Mouse (Mus musculus) lung, postnatal 14 days (tissue): ENCODE data around the gene Plpp7.
A peak's percentile ranks its signal among the peaks of the same experiment; 100 is the strongest.

Experiments used
- DNase-seq: peaks from one replicate; pipeline ENCODE4 v3.0.0; 2021

The Plpp7 gene

DNA sequence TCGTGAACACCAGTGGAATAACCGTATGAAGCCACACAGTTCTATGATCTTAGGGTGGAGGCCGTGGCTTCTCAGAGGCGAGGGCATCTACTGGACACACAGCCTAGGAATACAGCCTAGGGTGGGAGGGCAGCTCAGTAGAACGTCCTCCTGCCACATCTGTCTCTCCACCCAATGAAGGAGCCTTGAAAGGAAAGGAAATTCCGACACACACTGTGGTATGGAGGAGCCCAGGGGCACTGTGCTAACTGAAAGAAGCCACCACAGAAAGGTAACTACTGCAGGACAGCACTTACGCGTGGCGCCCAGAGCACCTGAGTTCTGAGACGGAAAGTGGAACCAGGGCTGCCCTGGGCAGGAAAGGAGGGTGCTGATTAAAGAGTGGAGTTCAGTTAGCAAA lies 24.6 kb upstream of the Plpp7 start:
- DNase-seq, result no peak

DNA sequence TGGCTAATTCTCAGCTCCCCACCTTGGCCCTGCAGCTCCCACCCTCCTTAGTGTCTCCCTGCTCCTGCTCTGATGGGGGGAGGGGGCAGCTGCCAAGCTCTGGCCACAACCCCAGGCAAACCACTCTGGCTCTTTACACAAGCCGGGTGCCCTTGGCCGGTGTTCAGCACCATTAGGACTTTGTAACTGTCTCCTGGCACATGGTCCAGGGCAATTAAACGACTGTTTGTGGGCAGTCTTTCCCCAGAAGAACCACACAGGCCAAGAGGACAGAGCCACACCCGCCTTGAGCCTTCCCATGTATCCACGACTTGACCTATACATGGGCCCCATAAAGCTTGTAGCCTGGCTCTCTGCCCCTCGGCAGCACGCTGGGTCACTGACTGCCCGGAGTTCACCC lies 20.9 kb upstream of the Plpp7 start:
- DNase-seq, result no peak

DNA sequence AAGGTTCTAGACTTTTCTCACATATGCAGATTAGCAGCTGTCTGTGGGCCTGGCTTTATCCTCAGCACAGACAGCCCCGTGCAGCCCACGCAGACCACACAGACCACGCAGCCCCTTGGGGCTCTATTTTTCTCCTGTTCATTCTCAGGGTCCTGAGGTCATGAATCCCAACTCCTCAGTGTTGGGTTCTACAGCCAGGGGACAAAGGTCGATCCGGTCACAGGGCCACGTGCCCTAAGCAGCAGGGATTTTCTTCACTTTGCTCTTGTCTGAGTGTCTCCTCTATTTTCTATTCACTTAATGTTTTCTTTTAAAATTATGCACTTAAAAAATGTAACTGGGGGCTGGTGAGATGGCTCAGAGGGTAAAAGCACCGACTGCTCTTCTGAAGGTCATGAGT lies 20.0 kb upstream of the Plpp7 start:
- DNase-seq, result no peak

DNA sequence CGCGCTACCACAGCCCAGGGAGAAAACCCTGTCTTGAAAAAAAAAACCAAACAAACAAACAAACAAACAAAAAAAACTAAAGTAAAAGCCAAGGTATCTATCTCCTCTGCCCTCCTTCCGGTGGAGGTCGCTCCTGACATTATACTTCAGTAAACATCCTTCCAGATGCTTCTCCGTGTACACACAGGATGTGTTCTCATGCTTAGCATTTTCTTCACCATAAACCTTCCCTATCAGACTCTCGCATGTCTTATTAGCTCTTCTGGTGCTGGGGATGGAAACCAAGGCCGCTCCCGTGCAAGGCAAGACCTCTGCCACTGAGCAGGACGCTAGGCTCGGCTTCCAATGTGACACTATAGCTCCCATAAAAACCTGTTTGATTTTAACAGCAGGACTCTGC lies 17.6 kb upstream of the Plpp7 start:
- no peak for DNase-seq

DNA sequence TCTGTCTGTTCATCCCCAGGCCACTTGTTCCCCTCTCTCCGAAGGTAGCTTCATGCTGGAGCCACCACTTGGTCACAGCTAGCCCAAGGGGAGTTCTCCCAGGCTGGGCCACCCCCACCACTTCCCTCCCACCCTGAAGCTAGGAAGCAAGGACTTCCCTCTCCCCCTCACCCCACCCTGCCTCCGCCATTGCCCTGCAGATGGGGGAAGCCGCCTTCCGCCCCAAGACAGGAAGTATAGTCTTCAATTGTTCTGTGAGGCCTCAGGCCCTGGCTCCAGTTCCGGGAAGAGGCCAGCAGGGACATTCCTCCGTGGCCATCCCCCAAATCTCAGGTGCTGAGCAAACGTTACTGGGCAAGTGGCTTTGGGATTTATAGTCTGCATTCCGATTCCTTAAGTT lies 16.8 kb upstream of the Plpp7 start:
- peak; percentile 64 for DNase-seq

DNA sequence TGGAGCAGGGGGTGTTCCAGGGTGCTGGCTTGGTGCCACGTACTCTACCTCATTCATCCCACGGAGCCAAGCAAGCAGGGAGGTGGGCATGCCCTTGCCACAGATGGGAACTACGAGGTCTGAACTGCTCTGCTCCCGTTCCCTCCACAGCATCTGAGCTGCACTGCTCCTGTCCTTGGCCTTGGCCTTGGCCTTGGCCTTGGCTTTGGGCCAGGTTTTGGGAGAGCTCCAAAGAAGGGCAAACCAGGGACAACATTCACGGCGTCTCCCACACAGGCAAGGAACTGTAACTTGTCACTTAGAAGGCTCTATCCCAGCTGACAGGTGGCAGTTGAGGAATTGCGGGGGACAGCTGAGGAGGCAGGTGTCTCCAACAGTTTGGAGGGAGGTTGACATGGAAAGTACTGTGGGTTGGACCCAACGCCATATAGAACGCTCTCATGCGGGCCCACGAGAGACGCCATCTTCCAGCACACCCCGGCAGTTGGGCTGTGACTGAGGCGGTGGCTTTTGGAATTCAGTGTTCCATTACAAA lies 16.1 kb upstream of the Plpp7 start:
- no peak for DNase-seq

DNA sequence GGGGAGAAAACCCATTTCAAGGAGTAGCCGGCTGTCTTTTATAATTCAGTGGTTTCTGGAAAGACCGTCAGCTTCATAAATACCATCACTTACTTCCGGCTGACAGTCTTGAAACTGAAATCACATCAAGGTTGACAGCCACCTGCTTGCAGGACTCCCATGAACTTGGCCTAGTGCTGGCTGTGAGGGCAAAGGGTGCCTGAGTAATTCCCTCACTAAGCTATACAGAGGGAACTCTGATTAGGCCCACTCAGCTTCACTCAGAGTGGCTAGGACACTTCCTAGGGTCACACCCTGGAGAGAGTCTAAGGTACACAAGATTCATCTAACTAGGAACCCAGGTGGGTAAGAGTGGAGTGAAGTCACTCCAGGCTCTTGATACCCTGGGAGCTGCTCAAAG lies 14.6 kb upstream of the Plpp7 start:
- DNase-seq, result no peak

DNA sequence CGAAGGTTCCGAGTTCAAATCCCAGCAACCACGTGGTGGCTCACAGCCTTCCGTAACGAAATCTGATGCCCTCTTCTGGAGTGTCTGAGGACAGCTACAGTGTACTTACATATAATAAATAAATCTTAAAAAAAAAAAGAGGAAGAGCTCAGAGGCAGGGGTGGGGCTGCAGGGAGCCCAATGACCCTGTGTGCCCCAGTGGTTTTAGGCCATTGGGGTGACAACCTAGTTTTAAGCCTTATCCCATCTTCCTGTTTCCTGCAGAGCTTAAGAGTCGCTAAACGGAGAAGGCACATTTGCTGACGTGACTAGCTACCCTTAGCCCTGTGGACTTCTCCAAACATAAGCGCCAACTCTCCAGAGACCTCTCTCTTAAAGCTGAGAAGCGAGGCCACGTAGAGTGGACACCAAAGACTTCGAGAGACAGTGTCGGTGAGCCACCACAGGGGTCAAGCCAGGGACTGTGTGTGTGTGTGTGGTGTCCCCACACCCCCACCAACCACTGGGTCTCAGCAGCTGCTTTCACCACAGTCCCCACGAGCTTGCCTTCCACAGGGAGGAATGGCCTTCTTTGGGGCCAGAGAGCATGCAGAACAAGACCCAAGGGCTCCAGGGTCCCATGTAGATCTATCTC lies 13.9 kb upstream of the Plpp7 start:
- DNase-seq, result no peak

DNA sequence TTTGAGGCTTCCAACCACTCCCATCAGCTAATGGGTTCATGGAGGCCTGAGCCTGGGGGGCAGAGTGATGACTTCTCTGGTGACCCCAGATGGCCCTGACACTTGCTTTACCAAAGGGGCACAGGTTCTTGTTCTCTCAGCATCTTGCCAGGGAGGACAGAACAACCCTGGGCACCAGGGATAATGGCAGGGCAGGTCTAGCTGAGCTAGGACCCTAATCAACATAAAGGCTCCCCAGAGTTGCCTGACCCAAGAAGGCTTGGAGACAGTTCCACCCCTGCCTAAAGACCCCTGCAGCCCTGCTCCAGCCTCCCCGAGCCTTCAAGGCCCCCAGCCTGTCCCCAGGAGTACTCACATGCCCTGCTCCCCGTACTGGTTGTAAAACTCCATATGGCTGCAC lies 13.1 kb upstream of the Plpp7 start:
- no peak for DNase-seq

DNA sequence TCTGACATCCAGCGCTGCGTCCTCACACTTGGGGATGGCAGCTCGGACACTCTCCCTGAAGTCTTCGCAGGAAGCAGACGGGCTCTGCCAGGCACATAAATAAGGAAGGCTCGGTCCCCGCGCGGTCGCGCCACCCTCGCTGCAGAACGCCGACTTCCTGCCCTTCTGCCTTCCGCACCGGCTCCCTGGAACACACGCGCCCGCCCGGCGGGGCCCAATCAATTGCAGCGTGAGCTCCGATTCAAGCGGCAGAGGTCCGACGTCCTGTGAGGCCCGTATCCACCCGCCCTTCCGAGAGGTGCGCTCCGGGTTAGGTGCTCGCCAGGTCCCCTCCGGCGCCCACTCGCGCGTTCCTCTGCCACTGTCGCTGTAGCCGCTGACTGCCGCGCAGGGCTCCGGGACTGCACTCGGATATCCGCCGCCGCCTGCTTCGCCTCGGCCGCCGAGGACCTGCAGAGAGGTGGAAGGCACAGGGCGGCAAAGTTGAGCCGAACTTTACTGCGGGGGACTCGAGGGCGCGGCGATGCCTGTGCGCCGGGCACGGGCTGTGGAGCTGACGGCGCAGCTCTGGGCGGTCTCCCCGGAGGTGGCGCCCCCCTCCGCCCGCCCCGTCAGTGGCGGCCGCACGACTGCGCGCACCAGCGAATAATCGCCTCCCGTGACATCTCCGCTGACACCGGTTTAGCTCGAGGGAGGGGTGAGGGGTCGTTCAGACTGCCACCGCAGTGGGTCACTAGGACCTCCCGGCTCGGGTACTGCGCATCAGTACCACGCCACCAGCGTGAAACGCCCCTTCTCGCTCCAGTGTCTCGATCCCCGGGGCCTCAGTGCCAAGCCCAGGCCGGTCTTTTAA lies 11.9 kb upstream of the Plpp7 start:
- DNase-seq, result peak; percentile 70

DNA sequence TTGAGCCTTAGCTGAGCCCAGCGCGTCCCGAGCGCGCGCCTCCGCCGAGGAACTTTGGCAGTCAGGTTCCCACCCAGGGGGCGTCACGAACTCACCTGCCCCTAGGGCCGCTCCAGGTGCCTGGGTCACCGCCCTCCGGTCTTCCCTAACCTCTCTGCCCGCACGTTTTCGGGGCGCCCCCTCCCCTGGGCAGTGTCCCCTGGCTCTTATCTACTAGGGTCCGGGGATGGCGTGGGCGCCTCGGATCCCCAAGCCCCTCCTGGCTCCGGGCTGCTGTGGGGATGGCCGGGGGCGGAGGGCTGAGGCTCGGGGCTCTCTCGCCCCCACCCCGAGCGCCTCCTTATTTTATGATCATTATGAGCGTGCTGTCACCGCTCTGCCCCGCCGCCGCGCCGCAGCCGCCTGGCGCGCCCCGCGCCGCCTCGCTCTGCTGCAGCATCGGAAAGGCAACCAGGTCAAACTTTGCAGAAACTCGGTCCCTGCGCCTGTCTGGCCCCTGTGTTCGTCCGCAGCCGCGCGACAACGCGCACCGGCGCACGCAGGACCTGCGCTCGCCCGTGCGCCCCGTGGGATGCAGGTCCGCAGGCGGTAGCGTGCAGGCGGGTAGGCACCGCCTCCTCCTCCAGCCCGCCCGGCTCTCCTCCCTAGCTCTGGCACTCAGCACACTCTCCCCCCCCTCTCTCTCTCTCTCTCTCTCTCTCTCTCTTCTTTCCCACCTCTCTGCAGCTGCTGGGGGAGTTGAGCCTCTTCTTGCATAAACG lies 11.0 kb upstream of the Plpp7 start, which contains the start of gene Fam78a:
Gene Fam78a, minus strand, starts transcription at position 747 of the 761 bp plus-strand sequence.
- DNase-seq, result no peak

DNA sequence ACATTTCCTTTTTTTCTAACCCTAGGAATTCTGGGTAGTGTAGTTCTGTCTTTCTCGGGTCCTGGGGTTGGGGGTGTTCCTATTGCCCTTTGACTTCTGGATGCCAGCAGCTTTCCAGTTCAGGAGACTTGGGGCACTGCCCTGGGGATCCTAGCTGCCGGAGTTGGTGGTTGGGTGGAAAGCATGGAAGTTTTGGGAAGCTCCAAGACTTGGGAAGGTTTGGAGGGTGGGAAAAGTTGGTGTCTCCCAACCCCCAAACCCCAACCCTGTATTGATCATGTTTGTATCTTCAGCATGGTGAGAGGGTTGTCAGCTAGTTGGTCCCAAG lies 10.5 kb upstream of the Plpp7 start:
- DNase-seq, result no peak

DNA sequence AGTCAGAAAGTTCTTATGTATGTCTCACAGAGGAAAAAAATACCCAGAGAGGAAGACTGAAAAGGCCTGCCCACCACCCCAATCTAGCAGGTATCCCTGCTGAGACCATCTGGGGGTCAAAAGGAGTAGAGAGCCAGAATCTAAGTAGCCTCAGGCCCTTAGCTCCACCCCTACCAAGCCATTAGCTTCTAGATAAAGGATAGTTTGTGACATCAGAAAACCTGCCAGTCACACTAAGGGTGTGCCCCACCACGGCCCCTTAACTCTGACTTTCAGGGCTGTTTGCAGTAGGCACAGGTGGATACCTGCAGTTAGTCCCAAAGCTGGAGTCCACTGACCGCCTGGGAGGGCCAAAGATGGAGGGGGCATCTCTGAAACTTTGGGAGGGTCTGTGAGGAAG lies 10.1 kb upstream of the Plpp7 start:
- DNase-seq, result no peak

DNA sequence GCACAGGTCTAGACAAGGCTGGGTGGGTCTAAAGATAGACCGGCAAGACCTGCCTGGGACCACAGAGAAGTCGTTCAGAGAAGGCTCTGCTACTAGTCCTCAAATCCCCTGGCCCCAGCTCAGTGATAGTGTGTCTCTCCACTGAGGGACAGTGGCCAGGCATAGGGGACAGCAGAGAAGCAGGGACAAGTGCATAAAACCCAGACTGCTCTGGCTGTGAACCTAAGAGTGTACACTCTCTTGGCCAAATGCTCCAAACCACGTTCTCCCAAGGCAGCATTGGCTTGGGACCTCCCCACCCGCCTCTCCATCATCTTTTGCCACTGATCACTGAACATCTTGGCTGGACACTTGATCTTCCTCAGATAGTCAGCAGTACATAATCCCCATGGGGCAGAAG lies 7.7 kb upstream of the Plpp7 start:
- DNase-seq, result no peak

DNA sequence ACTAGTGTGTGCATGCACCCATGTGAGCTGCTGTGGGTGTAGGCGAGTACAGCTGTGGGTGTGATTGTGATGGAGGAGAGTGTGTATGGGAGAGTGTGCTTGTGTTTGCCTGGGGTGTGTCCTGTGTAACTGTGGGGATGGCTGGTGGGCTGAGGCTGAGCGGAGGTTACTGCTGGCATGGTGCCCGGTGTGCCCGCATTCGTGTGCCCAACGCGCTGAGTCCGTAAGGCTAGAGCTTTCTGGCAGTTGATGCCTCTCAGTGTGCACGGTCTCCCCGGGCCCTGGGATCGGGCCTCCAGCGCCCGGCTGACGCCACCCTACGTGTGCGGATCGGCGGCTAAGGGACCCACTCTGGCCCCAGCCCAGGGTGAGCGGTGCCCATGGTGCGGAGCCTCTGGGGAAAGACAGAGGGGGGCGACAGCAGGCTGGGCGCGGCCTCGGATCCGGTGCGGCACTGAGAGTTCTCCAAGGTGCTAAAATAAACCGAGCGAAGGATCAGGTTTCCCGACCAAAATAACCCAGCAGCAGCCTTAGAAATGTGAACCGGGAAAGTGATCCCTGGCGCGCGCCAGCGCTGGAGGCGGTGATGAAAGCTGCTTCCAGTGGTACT lies 6.9 kb upstream of the Plpp7 start:
- no peak for DNase-seq

DNA sequence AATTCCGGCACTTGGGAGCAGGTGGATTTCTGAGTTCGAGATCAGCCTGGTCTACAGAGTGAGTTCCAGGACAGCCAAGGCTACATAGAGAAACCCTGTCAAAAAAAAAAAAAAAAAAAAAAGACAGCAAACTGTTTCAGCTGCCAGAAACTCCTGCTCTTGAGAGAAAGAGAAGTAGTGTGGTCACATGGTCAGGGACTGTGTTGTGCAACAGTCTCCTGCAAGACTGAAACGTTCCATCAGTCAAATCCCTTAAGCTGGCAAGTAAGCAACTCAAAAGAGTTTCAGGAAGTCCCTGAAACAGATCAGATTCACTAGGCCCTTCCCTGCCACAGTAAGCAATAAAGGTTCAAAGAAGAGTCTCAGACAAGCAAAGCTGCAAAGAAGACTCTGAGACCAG lies 5.7 kb upstream of the Plpp7 start:
- DNase-seq, result no peak

DNA sequence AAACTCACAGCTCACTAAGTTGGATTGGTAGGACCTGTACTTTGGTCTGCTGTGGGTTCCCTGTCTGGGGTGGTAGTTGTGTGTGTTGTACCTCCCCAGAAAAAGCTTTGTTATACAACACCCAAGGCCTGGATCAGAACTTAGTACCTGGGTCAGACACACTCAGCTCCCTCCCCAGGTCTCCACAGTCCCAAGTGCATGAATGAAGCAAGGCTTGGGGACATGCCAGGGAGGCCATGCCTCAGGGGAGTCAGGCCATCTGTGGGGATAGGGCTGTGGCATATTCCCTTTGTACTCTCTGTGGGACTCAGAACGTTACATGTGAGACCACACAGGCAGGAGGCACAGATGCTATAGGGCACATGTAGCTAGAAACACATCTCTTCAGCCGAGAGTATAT lies 5.2 kb upstream of the Plpp7 start:
- no peak for DNase-seq

DNA sequence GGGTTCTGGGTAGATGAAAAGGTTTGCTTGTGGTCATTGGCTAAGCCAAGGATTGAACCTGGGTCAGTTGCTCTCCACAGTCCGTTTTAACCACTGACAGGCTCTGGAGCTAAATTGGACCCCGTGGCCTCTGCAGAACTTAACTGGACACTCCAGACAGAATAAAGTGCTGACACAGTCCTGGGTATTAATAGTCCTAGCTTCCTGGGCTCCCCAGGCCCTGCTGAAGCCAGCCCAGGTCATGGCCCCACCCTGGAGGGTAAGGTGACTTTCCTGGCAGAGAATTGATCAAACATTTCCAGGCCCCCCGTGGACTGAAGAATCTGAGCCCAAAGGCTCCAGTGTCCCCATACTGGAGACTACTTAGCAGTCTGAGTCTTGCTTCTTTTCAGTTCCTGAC lies 3.4 kb upstream of the Plpp7 start:
- no peak for DNase-seq

DNA sequence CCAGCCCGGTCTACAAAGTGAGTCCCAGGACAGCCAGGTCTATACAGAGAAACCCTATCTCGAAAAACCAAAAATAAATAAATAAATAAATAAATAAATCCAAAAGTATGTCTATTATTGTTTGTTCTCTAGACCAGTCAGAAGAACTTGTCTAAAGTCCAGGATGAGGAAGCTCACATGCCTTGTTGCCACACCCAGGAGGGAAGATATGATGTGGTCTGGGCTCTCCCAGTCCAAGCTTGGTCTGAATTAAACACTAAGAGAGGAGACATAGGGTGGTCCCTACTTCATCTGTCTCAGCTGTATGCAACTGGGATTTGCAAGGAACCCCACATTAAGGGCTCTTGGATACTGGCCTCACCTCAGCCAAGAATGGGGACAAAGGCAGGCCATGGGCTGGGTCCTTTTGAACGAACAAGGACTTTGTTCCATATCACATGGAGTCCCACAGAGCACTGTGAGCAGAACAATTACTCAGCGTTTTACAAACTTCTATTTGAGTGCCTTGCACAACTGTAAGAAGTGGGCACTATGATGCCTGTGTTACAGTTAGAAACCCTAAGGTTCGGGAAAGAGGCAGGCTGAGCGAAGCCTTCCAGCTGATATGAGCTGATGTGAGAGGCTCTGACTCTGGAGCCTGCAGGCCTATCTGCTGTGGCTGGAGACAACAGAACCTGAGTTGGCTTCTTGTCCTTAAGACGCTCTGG lies 1.2 kb upstream of the Plpp7 start:
- DNase-seq, result no peak

DNA sequence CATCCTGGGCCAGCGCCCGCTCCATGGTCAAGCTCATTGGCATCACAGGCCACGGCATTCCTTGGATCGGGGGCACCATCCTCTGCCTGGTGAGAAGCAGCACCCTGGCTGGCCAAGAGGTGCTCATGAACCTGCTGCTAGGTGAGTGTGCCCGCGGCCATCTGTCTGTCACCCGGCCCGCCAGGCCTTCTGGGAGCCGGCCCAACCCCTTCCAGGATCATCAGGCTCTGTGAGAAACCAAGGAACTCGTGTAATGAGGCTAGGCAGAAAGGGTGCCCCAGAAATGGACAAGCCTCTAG lies 743 bp downstream of the Plpp7 start:
- no peak for DNase-seq

DNA sequence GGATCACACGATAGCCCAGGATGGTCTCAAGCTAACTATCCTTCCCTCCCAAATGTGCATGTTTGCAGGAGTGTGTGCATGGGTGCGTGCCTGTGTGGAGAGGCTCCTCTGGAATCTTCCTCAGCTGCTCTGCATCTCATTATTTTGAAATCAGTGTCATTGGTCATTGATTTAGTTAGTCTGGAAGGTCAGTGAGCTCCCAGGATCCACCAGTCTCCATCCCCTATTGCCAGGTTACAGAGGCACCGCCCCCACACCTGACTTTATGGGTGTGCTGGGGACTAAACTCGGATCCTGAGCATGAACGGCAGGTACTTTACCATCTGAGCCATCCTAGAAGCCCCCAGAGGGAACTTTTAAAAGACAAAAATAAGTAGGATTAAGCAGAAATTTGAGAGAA lies 7.6 kb downstream of the Plpp7 start:
- DNase-seq, result no peak

DNA sequence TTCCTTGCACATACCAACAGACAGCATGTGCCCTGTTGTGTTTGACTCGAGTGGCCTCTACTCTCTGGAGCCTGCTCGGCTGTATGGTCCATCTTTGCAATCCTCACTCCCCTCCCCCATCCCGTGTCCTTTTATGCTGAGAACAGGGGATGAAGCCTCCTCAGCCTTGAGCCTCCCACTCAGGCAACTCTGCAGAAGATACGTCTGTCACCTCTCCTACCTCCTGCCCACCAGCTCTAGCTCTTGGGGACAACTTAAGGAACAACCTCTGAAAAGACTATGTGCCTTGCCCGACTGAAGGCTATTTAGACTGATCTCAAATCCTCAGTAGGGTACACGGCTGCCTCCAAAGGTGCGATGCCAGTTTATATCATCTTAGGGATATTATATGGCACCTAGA lies 8.2 kb downstream of the Plpp7 start:
- no peak for DNase-seq

DNA sequence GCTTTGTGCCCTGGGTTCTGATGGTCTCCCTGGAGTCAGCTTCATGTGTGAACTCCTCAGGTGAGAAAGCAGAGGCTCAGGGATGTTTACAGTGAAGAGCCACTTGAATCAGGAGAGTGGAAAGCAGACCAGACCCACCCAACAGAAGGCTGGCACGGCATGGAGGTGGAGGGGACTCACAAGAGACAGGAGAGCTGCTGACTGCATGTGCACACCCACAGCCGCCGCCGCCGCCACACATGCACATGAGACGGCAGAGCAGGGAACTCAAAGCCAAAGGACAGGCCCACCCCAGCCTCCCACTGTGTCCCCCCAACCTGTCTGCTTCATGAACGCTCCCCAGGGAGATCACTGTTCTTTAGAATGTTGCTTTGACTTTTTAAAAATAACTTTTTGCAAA lies 8.8 kb downstream of the Plpp7 start:
- DNase-seq, result no peak
